In the genomic region with DNA sequence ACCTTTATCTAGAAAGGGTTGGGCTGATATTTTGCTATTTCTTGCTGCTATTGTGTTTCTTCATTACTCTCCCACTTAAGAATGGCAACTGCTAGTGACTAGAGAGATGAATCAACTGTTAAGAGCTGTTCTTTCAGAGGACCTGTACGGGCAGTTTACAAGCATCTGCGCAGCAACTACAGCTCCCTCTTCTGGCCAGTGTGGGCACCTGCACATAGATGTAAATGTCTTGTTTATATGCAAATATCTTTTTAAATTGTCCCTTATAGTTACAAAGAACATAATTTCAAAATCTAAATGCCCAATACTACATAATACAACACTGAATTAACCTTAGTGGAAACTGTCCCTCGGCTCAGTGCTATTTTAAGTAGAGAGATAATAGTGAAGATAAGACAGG, we compare ENCODE assay signal across 9 mouse cellular contexts. TPM values are rescaled to one million over a fixed set of nuclear protein-coding genes. Genes with fewer than 3 reads are reported as not detected.
DNase-seq lines count a peak whose midpoint lies in the region; ATAC-seq and TF ChIP-seq lines count a peak whose summit lies in the region.
"Had no signal": no experiment of that assay in that cellular context is flagged by ENCODE, and none has a peak within 500 bp of the region (broad histone marks: within the 10 kb centered on the region; RNA-seq: fewer than 3 reads in every experiment).

No protein-coding gene starts in this region.

- H3K36me3 ChIP-seq in spleen, adult 2 months (ENCODE audit: control insufficient read depth, insufficient read depth, low read length): peaks cover 1% of the 10 kb centered on the region

- WGBS in spleen, adult 2 months: 5% methylated on average over 3 of the region's 3 CpGs

- no peak for DNase-seq in frontal cortex, postnatal 25 days (ENCODE audit: low spot score in 2 of 2)
- DNase-seq in spleen, adult 2 months (ENCODE audit: low read depth in 1 of 2, low spot score in 2 of 2): peak; percentile 46 to 61
- no peak for DNase-seq in spleen, adult 18-20 months
- DNase-seq in lung, postnatal 36 days: peak; percentile 52
- DNase-seq in right cerebral cortex, postnatal 36 days (ENCODE audit: low spot score in 2 of 2): no peak
- DNase-seq in urinary bladder, adult 2 months (ENCODE audit: low spot score): no peak

- H3K27ac ChIP-seq in spleen, adult 2 months (ENCODE audit: insufficient read depth, low read length): no peak overlapping the region
- H3K27ac ChIP-seq in cortical plate, adult 2 months (ENCODE audit: insufficient read depth, low read length): no peak overlapping the region
- H3K27ac ChIP-seq: limb, embryonic 12.5 days had no signal

- ATAC-seq in frontal cortex, adult (ENCODE audit: low TSS enrichment): peak; percentile 71; the same call in 1 of the 2 replicates

- no peak overlapping the region for H3K4me3 ChIP-seq in spleen, adult 2 months (ENCODE audit: extremely low read depth, insufficient read depth, insufficient read length)
- H3K4me3 ChIP-seq in cortical plate, adult 2 months (ENCODE audit: insufficient read depth, low read length): no peak overlapping the region
- H3K4me3 ChIP-seq: limb, embryonic 12.5 days had no signal

- peak; percentile 72; the same call in 1 of the 2 replicates for TF ChIP-seq CTCF in spleen, adult 2 months (IDR thresholded peaks at IDR 0.05; ENCODE audit: extremely low read depth, insufficient read depth, insufficient read length, insufficient replicate concordance)
- TF ChIP-seq CTCF in cortical plate, adult 2 months (IDR thresholded peaks at IDR 0.05; ENCODE audit: extremely low read depth, insufficient read depth, low read length): peak; percentile 70

- TF ChIP-seq POLR2A in spleen, adult 2 months (IDR thresholded peaks at IDR 0.05; ENCODE audit: low read depth, low read length): no peak
- no peak for TF ChIP-seq POLR2A in cortical plate, adult 2 months (IDR thresholded peaks at IDR 0.05; ENCODE audit: extremely low read depth, insufficient read depth, low read length)

- no peaks in the 10 kb centered on the region for H3K27me3 ChIP-seq in spleen, adult 2 months (ENCODE audit: control insufficient read depth, insufficient read depth, low read length)
- H3K27me3 ChIP-seq: limb, embryonic 12.5 days had no signal

- H3K4me1 ChIP-seq in spleen, adult 2 months (ENCODE audit: control insufficient read depth, insufficient read depth, insufficient read length): peaks cover 14% of the 10 kb centered on the region
- H3K4me1 ChIP-seq in cortical plate, adult 2 months (ENCODE audit: control insufficient read depth, insufficient read depth, low read length): no peaks in the 10 kb centered on the region; the same call in 1 of the 2 replicates

RNA-seq across cellular contexts. Expression of gene Mrpl16, which starts 2.0 kb away (rescaled TPM):
- polyA plus RNA-seq in spleen, adult 2 months (2012; rRNA removed): 4.1 and 5.4 TPM in 2 replicates
- polyA plus RNA-seq in cortical plate, adult 2 months (2012; rRNA removed): 38.9 and 39.5 TPM in 2 replicates
- 32.9 and 33.0 TPM in 2 replicates for polyA plus RNA-seq in urinary bladder, adult 2 months (2012; rRNA removed)

RNA-seq across cellular contexts. Expression of gene Gif, which starts 20.8 kb away (rescaled TPM):
- not detected in 2 replicates for polyA plus RNA-seq in spleen, adult 2 months (2012; rRNA removed)
- not detected in 2 replicates for polyA plus RNA-seq in cortical plate, adult 2 months (2012; rRNA removed)
- polyA plus RNA-seq in urinary bladder, adult 2 months (2012; rRNA removed): not detected in 2 replicates
- polyA plus RNA-seq: limb, embryonic 12.5 days had no signal

RNA-seq across cellular contexts. Expression of gene Stx3, which starts 51.0 kb away (rescaled TPM):
- polyA plus RNA-seq in spleen, adult 2 months (2012; rRNA removed): 1.9 and 2.0 TPM in 2 replicates
- 46.4 and 56.4 TPM in 2 replicates for polyA plus RNA-seq in cortical plate, adult 2 months (2012; rRNA removed)
- 16.9 and 19.3 TPM in 2 replicates for polyA plus RNA-seq in urinary bladder, adult 2 months (2012; rRNA removed)

Comparison
In these comparisons a context has a peak if more than half of its experiments do, and no peak if none do; other contexts are left out.
1. DNase-seq: peak in spleen, adult 2 months (2 of 2) and lung, postnatal 36 days (single experiment); none in frontal cortex, postnatal 25 days (0 of 2), spleen, adult 18-20 months (0 of 2), right cerebral cortex, postnatal 36 days (0 of 2) and urinary bladder, adult 2 months (single experiment).